Mouse (Mus musculus) stomach, embryonic 16.5 days (tissue): ENCODE results near the gene Galm. TPM values are rescaled to one million over a fixed set of nuclear protein-coding genes. Genes with fewer than 3 reads are reported as not detected.
A peak's percentile ranks its signal among the peaks of the same experiment; 100 is the strongest.

Source experiments
- ATAC-seq: fragments of 200-750 bp; cut with Nextera tagmentation; 2 replicates; pipeline ENCODE4 v1.8.0; 2017; ENCODE audit warnings: moderate number of reproducible peaks, moderate TSS enrichment; ENCODE audit not compliant: insufficient read depth, low FRiP score
- H3K27ac ChIP-seq: fragments of 300-500 bp; sonication (generic); 2 replicates; pipeline ENCODE4 v1.5.1; 2014; ENCODE audit warnings: low read length
- H3K27me3 ChIP-seq: fragments of 300-500 bp; sonication (generic); 2 replicates; pipeline ENCODE4 v1.6.1; 2014; ENCODE audit warnings: low read length, control low read depth, mixed read lengths; ENCODE audit not compliant: control insufficient read depth, insufficient read depth
- H3K36me3 ChIP-seq: fragments of 300-500 bp; sonication (generic); 2 replicates; pipeline ENCODE4 v1.6.1; 2014; ENCODE audit warnings: low read length; ENCODE audit not compliant: control insufficient read depth, insufficient read depth
- H3K4me1 ChIP-seq: fragments of 300-500 bp; sonication (generic); 2 replicates; pipeline ENCODE4 v1.6.1; 2014; ENCODE audit warnings: low read length, control low read depth, mixed read lengths; ENCODE audit not compliant: control insufficient read depth, insufficient read depth
- H3K4me2 ChIP-seq: fragments of 300-500 bp; sonication (generic); 2 replicates; pipeline ENCODE4 v1.6.1; 2014; ENCODE audit warnings: low read depth, low read length, mixed read lengths
- H3K4me3 ChIP-seq: fragments of 300-500 bp; sonication (generic); replicated peaks from 2 replicates; pipeline ENCODE4 v1.5.1; 2014; ENCODE audit warnings: mild to moderate bottlenecking, low read length
- H3K9ac ChIP-seq: fragments of 300-500 bp; sonication (generic); 2 replicates; pipeline ENCODE4 v1.6.1; 2014; ENCODE audit warnings: low read length
- H3K9me3 ChIP-seq: fragments of 300-500 bp; sonication (generic); replicated peaks from 2 replicates; pipeline ENCODE4 v1.6.1; 2016; ENCODE audit warnings: low read length, control low read depth; ENCODE audit not compliant: control insufficient read depth
- WGBS: fragments of 180-500 bp; shearing (Covaris S2); extraction: QIAGEN DNeasy Blood & Tissue Kit; methylation state at CpG from one replicate; pipeline ENCODE4 v1.1.7; 2014; 5-methylcytosine and 5-hydroxymethylcytosine counted together
- polyA plus RNA-seq: library from polyadenylated mRNA; unstranded; fragments of >200 nt; fragmentation: Nextera tagmentation; extraction: Ambion mirVana; gene quantifications from 2 replicates; pipeline ENCODE4 v1.2.1, GENCODE M21; 2015

The Galm gene
- polyA plus RNA-seq, 1 experiment from 2014 or later = 34.3 TPM

GRCm38 (mm10) chr17:80138434-80139162 lies 11.3 kb downstream of the Galm start:
- Histone ChIP-seq H3K4me3 (no peak overlapping the region), H3K27me3 (no peaks in the 10 kb centered on the region), H3K4me1 (no peaks in the 10 kb centered on the region), H3K4me2 (no peak overlapping the region), H3K27ac (no peak overlapping the region), H3K9ac (no peak overlapping the region), H3K9me3 (no peaks in the 10 kb centered on the region), H3K36me3 (no peaks in the 10 kb centered on the region)
- 75% methylated on average over 17 of the region's 17 CpGs for WGBS
- ATAC-seq = no peak

DNA sequence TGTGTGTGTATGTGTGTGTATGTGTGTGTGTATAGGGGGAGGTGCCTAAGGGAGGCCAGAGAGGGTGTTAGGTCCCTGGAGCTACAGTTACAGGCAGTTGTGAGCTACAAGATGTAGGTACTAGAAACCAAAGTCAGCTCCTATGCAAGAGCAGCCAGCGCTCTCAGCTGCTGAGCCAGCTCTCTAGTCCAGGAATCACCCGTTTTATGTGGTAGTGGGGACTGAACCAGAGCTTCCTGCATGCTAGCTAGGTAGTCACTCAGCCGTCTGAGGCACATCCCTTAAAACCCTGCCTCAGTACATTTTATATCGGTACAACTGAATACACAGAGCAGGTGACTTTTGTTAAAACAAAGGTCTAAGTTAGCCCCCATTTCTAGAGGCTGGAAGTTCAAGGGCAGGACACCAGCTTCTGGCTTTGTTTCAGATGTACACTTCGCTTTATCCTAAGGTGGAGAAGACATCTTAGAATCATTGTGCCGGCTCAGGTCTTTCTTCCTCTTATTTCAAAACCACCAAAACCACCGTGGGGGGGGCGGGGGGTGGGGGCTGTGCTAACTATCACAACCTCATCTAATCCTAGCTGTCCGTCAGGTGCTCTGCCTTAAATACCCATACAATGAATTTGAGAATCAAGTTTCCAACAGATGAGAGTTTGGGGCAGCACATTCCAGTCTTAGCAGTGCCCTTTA lies 12.6 kb downstream of the Galm start:
- no peaks in the 10 kb centered on the region for H3K9me3 ChIP-seq
- no peak overlapping the region for H3K27ac ChIP-seq
- no peaks in the 10 kb centered on the region for H3K36me3 ChIP-seq
- no peak overlapping the region for H3K4me3 ChIP-seq
- H3K4me2 ChIP-seq = no peak overlapping the region
- no peaks in the 10 kb centered on the region for H3K4me1 ChIP-seq
- no peaks in the 10 kb centered on the region for H3K27me3 ChIP-seq
- ATAC-seq = no peak
- no peak overlapping the region for H3K9ac ChIP-seq
- WGBS = 70% methylated on average over 9 of the region's 9 CpGs

DNA sequence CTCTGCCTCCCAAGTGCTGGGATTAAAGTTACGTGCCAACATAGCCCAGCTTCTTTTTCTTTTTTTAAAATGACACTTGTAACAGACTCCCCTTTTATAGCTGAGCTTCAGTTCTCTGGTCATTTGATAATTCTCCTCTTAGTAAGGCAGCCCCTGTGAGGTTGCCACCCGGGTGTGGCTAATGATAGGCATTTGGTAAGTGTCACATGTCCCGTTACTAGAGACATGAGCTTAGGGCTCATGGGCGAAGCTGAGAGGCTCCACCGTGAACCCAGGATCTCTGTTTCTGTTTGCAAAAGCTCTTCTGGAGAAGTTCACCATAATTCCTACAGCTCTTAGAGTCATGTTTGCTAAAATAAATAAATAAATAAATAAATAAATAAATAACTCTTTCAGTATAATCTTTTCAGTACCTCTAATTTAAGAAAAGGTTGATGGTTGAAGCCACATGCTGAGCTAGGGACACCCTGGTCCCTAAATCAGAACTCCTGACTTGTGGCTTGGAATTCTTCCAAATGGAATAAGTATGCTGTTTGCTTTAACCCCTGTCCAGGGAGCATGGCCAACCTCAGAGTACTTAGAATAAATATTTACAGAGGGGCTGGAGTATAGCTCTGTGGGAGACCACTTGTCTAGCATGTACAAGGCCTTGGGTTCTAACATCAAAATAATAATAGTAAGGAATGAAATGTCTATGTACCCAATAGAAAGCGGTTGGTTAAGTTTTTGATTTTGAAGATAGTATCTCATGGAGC lies 16.4 kb downstream of the Galm start:
- 72% methylated on average over 6 of the region's 6 CpGs for WGBS
- no peaks in the 10 kb centered on the region for H3K9me3 ChIP-seq
- H3K27ac ChIP-seq = no peak overlapping the region
- no peak overlapping the region for H3K4me3 ChIP-seq
- H3K27me3 ChIP-seq = no peaks in the 10 kb centered on the region
- ATAC-seq = no peak
- no peaks in the 10 kb centered on the region for H3K36me3 ChIP-seq
- H3K4me2 ChIP-seq = no peak overlapping the region
- no peak overlapping the region for H3K9ac ChIP-seq
- H3K4me1 ChIP-seq = no peaks in the 10 kb centered on the region

- H3K9ac ChIP-seq = no peak overlapping the region
- 43% methylated on average over 7 of the region's 7 CpGs for WGBS
- 0 out of 2 replicates have a peak, but pooled peaks cover 3% of the 10 kb centered on the region for H3K4me1 ChIP-seq
- no peaks in the 10 kb centered on the region for H3K9me3 ChIP-seq
- H3K36me3 ChIP-seq = no peaks in the 10 kb centered on the region
- H3K4me2 ChIP-seq = no peak overlapping the region
- ATAC-seq = no peak
- no peak overlapping the region for H3K27ac ChIP-seq
- no peak overlapping the region for H3K4me3 ChIP-seq
- no peaks in the 10 kb centered on the region for H3K27me3 ChIP-seq
Measured at GRCm38 (mm10) chr17:80145210-80145609, 17.9 kb downstream of the Galm start.

- 78% methylated on average over 3 of the region's 3 CpGs for WGBS
- H3K4me3 ChIP-seq = no peak overlapping the region
- no peaks in the 10 kb centered on the region for H3K9me3 ChIP-seq
- H3K27me3 ChIP-seq = no peaks in the 10 kb centered on the region
- H3K9ac ChIP-seq = no peak overlapping the region
- no peak for ATAC-seq
- H3K4me2 ChIP-seq = no peak overlapping the region
- no peak overlapping the region for H3K27ac ChIP-seq
- H3K4me1 ChIP-seq = 0 out of 2 replicates have a peak, but pooled peaks cover 3% of the 10 kb centered on the region
- H3K36me3 ChIP-seq = no peaks in the 10 kb centered on the region
Measured at GRCm38 (mm10) chr17:80145771-80146170, 18.5 kb downstream of the Galm start.

GRCm38 (mm10) chr17:80148053-80148994 lies 21.1 kb downstream of the Galm start:
- H3K27me3 ChIP-seq = no peaks in the 10 kb centered on the region
- 0 out of 2 replicates have a peak overlapping the region, but pooled peaks have one; percentile 8 for H3K27ac ChIP-seq
- 0 out of 2 replicates have a peak, but pooled peaks cover 3% of the 10 kb centered on the region for H3K4me1 ChIP-seq
- WGBS = 55% methylated on average over 23 of the region's 23 CpGs
- H3K4me3 ChIP-seq = no peak overlapping the region
- no peak overlapping the region for H3K9ac ChIP-seq
- ATAC-seq = peak; percentile 77
- no peaks in the 10 kb centered on the region for H3K36me3 ChIP-seq
- H3K4me2 ChIP-seq = peak overlapping the region; percentile 7; the same call in 1 of the 2 replicates
- H3K9me3 ChIP-seq = no peaks in the 10 kb centered on the region

- H3K27me3 ChIP-seq = no peaks in the 10 kb centered on the region
- WGBS = 85% methylated on average over 6 of the region's 6 CpGs
- H3K4me2 ChIP-seq = no peak overlapping the region
- no peaks in the 10 kb centered on the region for H3K36me3 ChIP-seq
- no peak overlapping the region for H3K4me3 ChIP-seq
- no peak for ATAC-seq
- no peak overlapping the region for H3K9ac ChIP-seq
- no peak overlapping the region for H3K27ac ChIP-seq
- H3K9me3 ChIP-seq = no peaks in the 10 kb centered on the region
- 0 out of 2 replicates have a peak, but pooled peaks cover 3% of the 10 kb centered on the region for H3K4me1 ChIP-seq
Measured at GRCm38 (mm10) chr17:80148995-80149388, 21.7 kb downstream of the Galm start.

- Histone ChIP-seq H3K4me3 (no peak overlapping the region), H3K4me1 (0 out of 2 replicates have a peak, but pooled peaks cover 3% of the 10 kb centered on the region), H3K27ac (peak overlapping the region; percentile 76), H3K27me3 (no peaks in the 10 kb centered on the region), H3K9me3 (no peaks in the 10 kb centered on the region), H3K4me2 (peak overlapping the region; percentile 10; the same call in 1 of the 2 replicates), H3K36me3 (no peaks in the 10 kb centered on the region), H3K9ac (no peak overlapping the region)
- peak; percentile 84; the same call in 1 of the 2 replicates for ATAC-seq
- WGBS = 31% methylated on average over 5 of the region's 5 CpGs
Measured at GRCm38 (mm10) chr17:80151353-80151752, 24.1 kb downstream of the Galm start.
